Mouse (Mus musculus): ENCODE measurements around the gene Ms4a18. TPM values are rescaled to one million over a fixed set of nuclear protein-coding genes. Genes with fewer than 3 reads are reported as not detected.

The Ms4a18 gene
- not detected in 2 replicates for total RNA-seq (2023)

GRCm38 (mm10) chr19:11017891-11018290, at the start of gene Ms4a18:
Ms4a18 (minus strand) TSS chr19:11018031.

GRCm38 (mm10) chr19:10993150-10993549, 24.7 kb downstream of the Ms4a18 start, which contains the start of gene Ms4a15:
Ms4a15 (minus strand) TSS chr19:10993250.

GRCm38 (mm10) chr19:10974238-10974865, 43.5 kb downstream of the Ms4a18 start, which contains the start of gene Ms4a10:
Ms4a10 (minus strand) TSS chr19:10974670.

GRCm38 (mm10) chr19:10949112-10949511, 68.7 kb downstream of the Ms4a18 start, which contains the start of gene Ccdc86:
Ccdc86 (minus strand) TSS chr19:10949266.

Other genes with a start within 250 kb of the Ms4a18 start
- gene Cd6, start 188.0 kb downstream of the Ms4a18 start, total RNA-seq (2023), result 1.7 and 2.6 TPM in 2 replicates
- 218 and 238 TPM in 2 replicates for gene Slc15a3, start 178.3 kb downstream of the Ms4a18 start, total RNA-seq (2023)
- 0.29 and 0.54 TPM in 2 replicates for gene Tmem132a, start 148.1 kb downstream of the Ms4a18 start, total RNA-seq (2023)
- gene Tmem109, start 136.0 kb downstream of the Ms4a18 start, total RNA-seq (2023), result 19.3 and 21.2 TPM in 2 replicates
- gene Prpf19, start 122.8 kb downstream of the Ms4a18 start, total RNA-seq (2023), result 51.2 and 52.9 TPM in 2 replicates
- not detected in 2 replicates for gene Zp1, start 97.4 kb downstream of the Ms4a18 start, total RNA-seq (2023)
- gene Ptgdr2, start 80.9 kb downstream of the Ms4a18 start, total RNA-seq (2023), result not detected in 2 replicates
- 14.6 and 18.1 TPM in 2 replicates for gene Ccdc86, start 68.8 kb downstream of the Ms4a18 start, total RNA-seq (2023)
- gene Ms4a10, start 43.4 kb downstream of the Ms4a18 start, total RNA-seq (2023), result not detected in 2 replicates
- gene Ms4a15, start 24.8 kb downstream of the Ms4a18 start, total RNA-seq (2023), result not detected in 2 replicates
- 20.2 and 28.3 TPM in 2 replicates for gene Ms4a8a, start 63.1 kb upstream of the Ms4a18 start, total RNA-seq (2023)
- gene 1700017D01Rik, start 112.8 kb upstream of the Ms4a18 start, total RNA-seq (2023), result not detected in 2 replicates
- gene 1700025F22Rik, start 147.3 kb upstream of the Ms4a18 start, total RNA-seq (2023), result not detected in 2 replicates
- gene Ms4a13, start 178.7 kb upstream of the Ms4a18 start, total RNA-seq (2023), result not detected in 2 replicates
- not detected in 2 replicates for gene Ms4a12, start 214.4 kb upstream of the Ms4a18 start, total RNA-seq (2023)
- 0.86 and 0.95 TPM in 2 replicates for gene Ms4a1, start 248.2 kb upstream of the Ms4a18 start, total RNA-seq (2023)

Data from neutrophil, adult 65 days (primary cell).